In the genomic region with DNA sequence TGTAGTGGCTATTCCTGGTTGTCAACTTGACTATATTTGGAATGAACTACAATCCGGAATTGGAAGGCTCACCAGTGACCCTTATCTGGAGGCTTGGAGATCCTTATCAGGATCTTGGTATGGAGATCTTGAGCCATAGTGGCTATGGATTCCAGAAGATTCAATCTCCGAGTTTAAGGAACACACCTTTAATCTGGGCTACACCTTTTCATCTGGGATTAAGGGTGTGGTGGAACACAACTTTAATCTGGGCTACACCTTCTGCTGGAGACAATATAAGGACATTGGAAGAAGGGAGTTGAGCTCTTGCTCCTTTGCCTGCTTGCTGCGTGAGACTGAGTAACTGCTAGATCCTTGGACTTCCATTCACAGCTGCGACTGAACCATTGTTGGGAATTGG, we compare ENCODE assay signal across 8 mouse cellular contexts. TPM values are rescaled to one million over a fixed set of nuclear protein-coding genes. Genes with fewer than 3 reads are reported as not detected.
DNase-seq lines count a peak whose midpoint lies in the region; ATAC-seq and TF ChIP-seq lines count a peak whose summit lies in the region.
"Not testable (repeated sequence)": the region's sequence is repeated elsewhere in the genome, so short reads cannot be mapped to it uniquely, and the experiment has no call there.

A gene (plus strand): TSS at position 301 of the 400 bp plus-strand sequence.

- intact Hi-C loops in heart, postnatal 14 days (cut with DNase I) = loop anchor here (2.0 kb wide), 1 partner anchor 17 kb away; a partner anchor contains a TSS

- not testable (repeated sequence) for H3K9me3 ChIP-seq in G1E (replicated peaks); embryonic facial prominence, embryonic 11.5 days (replicated peaks; ENCODE audit: control insufficient read depth, low read length); kidney, embryonic 15.5 days (replicated peaks); limb, embryonic 11.5 days (ENCODE audit: control insufficient read depth, low read length); megakaryocyte, embryonic 14.5 days

- TF ChIP-seq POLR2A in spleen, adult 2 months (IDR thresholded peaks at IDR 0.05; ENCODE audit: low read depth, low read length) = not testable (repeated sequence)

- not testable (repeated sequence) for DNase-seq in G1E (ENCODE audit: low spot score); embryonic facial prominence, embryonic 11.5 days (ENCODE audit: low spot score); gastrocnemius, adult 8-10 months (ENCODE audit: low spot score in 2 of 2); heart, postnatal 14 days; limb, embryonic 11.5 days (ENCODE audit: low spot score); spleen, adult 2 months (ENCODE audit: low read depth in 1 of 2, low spot score in 2 of 2)

- TF ChIP-seq CTCF in G1E (IDR thresholded peaks at IDR 0.05; ENCODE audit: low read depth, low read length); spleen, adult 2 months (IDR thresholded peaks at IDR 0.05; ENCODE audit: extremely low read depth, insufficient read depth, insufficient read length, insufficient replicate concordance): not testable (repeated sequence)

- 87% methylated on average over 3 of the region's 4 CpGs for WGBS in embryonic facial prominence, embryonic 11.5 days
- WGBS in kidney, embryonic 15.5 days = 87% methylated on average over 4 of the region's 4 CpGs
- 89% methylated on average over 2 of the region's 4 CpGs for WGBS in limb, embryonic 11.5 days
- 91% methylated on average over 4 of the region's 4 CpGs for WGBS in spleen, adult 2 months

- not testable (repeated sequence) for ATAC-seq in G1E (ENCODE audit: extremely low read depth, insufficient number of reproducible peaks, low FRiP score, poor library complexity, severe bottlenecking); embryonic facial prominence, embryonic 11.5 days (replicated peaks; ENCODE audit: insufficient number of reproducible peaks, low FRiP score, low TSS enrichment, low read depth); kidney, embryonic 15.5 days (replicated peaks; ENCODE audit: low FRiP score); limb, embryonic 11.5 days (ENCODE audit: insufficient number of reproducible peaks, low FRiP score, low TSS enrichment, low read depth)

- H3K27me3 ChIP-seq in G1E (ENCODE audit: insufficient read depth, low read length) = peaks cover 16% of the 10 kb centered on the region
- H3K27me3 ChIP-seq in embryonic facial prominence, embryonic 11.5 days (ENCODE audit: control insufficient read depth, insufficient read depth, low read length); kidney, embryonic 15.5 days; limb, embryonic 11.5 days (ENCODE audit: control insufficient read depth, insufficient read depth, low read length); megakaryocyte, embryonic 14.5 days (replicated peaks); spleen, adult 2 months (ENCODE audit: control insufficient read depth, insufficient read depth, low read length): not testable (repeated sequence)

- not testable (repeated sequence) for H3K27ac ChIP-seq in embryonic facial prominence, embryonic 11.5 days (replicated peaks; ENCODE audit: low read depth, low read length); kidney, embryonic 15.5 days; limb, embryonic 11.5 days (replicated peaks; ENCODE audit: low read depth, low read length); spleen, adult 2 months (ENCODE audit: insufficient read depth, low read length)

- not testable (repeated sequence) for H3K4me2 ChIP-seq in embryonic facial prominence, embryonic 11.5 days (ENCODE audit: low read depth, low read length); limb, embryonic 11.5 days (ENCODE audit: low read depth, severe bottlenecking)
- H3K4me2 ChIP-seq in kidney, embryonic 15.5 days = peak within 1 kb of the TSS; percentile 78; the same call in 1 of the 2 replicates

- not testable (repeated sequence) for H3K9ac ChIP-seq in embryonic facial prominence, embryonic 11.5 days (replicated peaks; ENCODE audit: low read length); kidney, embryonic 15.5 days; limb, embryonic 11.5 days (ENCODE audit: low read length)

- peaks cover 18% of the 10 kb centered on the region for H3K36me3 ChIP-seq in G1E (replicated peaks)
- H3K36me3 ChIP-seq in embryonic facial prominence, embryonic 11.5 days (replicated peaks; ENCODE audit: control insufficient read depth, insufficient read depth, low read depth, low read length); limb, embryonic 11.5 days (ENCODE audit: control insufficient read depth, insufficient read depth, low read length); spleen, adult 2 months (ENCODE audit: control insufficient read depth, insufficient read depth, low read length): not testable (repeated sequence)
- peaks cover 11% of the 10 kb centered on the region for H3K36me3 ChIP-seq in kidney, embryonic 15.5 days
- H3K36me3 ChIP-seq in megakaryocyte, embryonic 14.5 days (replicated peaks; ENCODE audit: low read length) = peaks cover 14% of the 10 kb centered on the region

- not testable (repeated sequence) for H3K4me3 ChIP-seq in G1E (ENCODE audit: low read depth, low read length); embryonic facial prominence, embryonic 11.5 days (ENCODE audit: low read depth, low read length); kidney, embryonic 15.5 days (replicated peaks); limb, embryonic 11.5 days (ENCODE audit: low read depth, low read length); spleen, adult 2 months (ENCODE audit: extremely low read depth, insufficient read depth, insufficient read length)
- H3K4me3 ChIP-seq in megakaryocyte, embryonic 14.5 days (replicated peaks) = peak within 1 kb of the TSS; percentile 98

- peaks cover 33% of the 10 kb centered on the region for H3K4me1 ChIP-seq in G1E (ENCODE audit: insufficient read depth, low read depth, low read length)
- not testable (repeated sequence) for H3K4me1 ChIP-seq in embryonic facial prominence, embryonic 11.5 days (ENCODE audit: control insufficient read depth, insufficient read depth, low read length); limb, embryonic 11.5 days (ENCODE audit: control insufficient read depth, insufficient read depth, low read length); spleen, adult 2 months (ENCODE audit: control insufficient read depth, insufficient read depth, insufficient read length)
- H3K4me1 ChIP-seq in kidney, embryonic 15.5 days = peaks cover 14% of the 10 kb centered on the region
- peaks cover 22% of the 10 kb centered on the region for H3K4me1 ChIP-seq in megakaryocyte, embryonic 14.5 days

RNA-seq across cellular contexts. Expression of the gene that starts here (rescaled TPM):
- total RNA-seq in G1E (2014; fragmentation: Nextera tagmentation) (121 and 158 TPM in 2 replicates), G1E (2017) (127 and 147 TPM in 2 replicates)
- polyA plus RNA-seq in G1E (2012) = 575 and 747 TPM in 2 replicates
- polyA plus RNA-seq in embryonic facial prominence, embryonic 11.5 days (2014; fragmentation: Nextera tagmentation; extraction: Ambion mirVana) = 355 and 368 TPM in 2 replicates
- total RNA-seq in gastrocnemius, adult 8-10 months (2022) = 10 to 100 TPM; 52.1 to 64.3 (median 59.5) TPM
- 10 to 100 TPM; 61.8 to 70.0 TPM for total RNA-seq in heart, postnatal 14 days (2021)
- polyA plus RNA-seq in kidney, embryonic 15.5 days (2015; fragmentation: Nextera tagmentation; extraction: Ambion mirVana) = 330 and 331 TPM in 2 replicates
- 415 and 425 TPM in 2 replicates for polyA plus RNA-seq in limb, embryonic 11.5 days (2014; fragmentation: Nextera tagmentation; extraction: Ambion mirVana)
- polyA plus RNA-seq in megakaryocyte, embryonic 14.5 days (2012; ENCODE audit: insufficient read depth, low replicate concordance) = 400 and 415 TPM in 2 replicates
- polyA plus RNA-seq in spleen, adult 2 months (2012; rRNA removed) = 63.5 and 104 TPM in 2 replicates
